ENCODE assay signal across 8 mouse cellular contexts in genomic region chr5:96161578-96162398, GRCm38 (mm10). TPM values are rescaled to one million over a fixed set of nuclear protein-coding genes. Genes with fewer than 3 reads are reported as not detected.
DNase-seq lines count a peak whose midpoint lies in the region; ATAC-seq and TF ChIP-seq lines count a peak whose summit lies in the region.

No protein-coding gene starts in this region.

- TF ChIP-seq CTCF in ES-Bruce4 (IDR thresholded peaks at IDR 0.05; ENCODE audit: low read depth, low read length), result no peak
- TF ChIP-seq CTCF in layer of hippocampus, adult 2 months (conservative IDR thresholded peaks at IDR 0.05), result no peak

- peak overlapping the region; percentile 64 for H3K4me2 ChIP-seq in forebrain, embryonic 16.5 days (ENCODE audit: low read length)
- H3K4me2 ChIP-seq in neural tube, embryonic 15.5 days, result peak overlapping the region; percentile 76

- no peak for TF ChIP-seq POLR2A in ES-Bruce4 (IDR thresholded peaks at IDR 0.05; ENCODE audit: insufficient read depth, low read length)

- under 1% methylated on average over 63 of the region's 114 CpGs for whole genome bisulfite sequencing in forebrain, embryonic 16.5 days
- under 1% methylated on average over 93 of the region's 114 CpGs for WGBS in neural tube, embryonic 15.5 days

- H3K27me3 ChIP-seq in ES-Bruce4 (ENCODE audit: control insufficient read depth, insufficient read depth, low read length, poor library complexity, severe bottlenecking), result no peaks in the 10 kb centered on the region
- no peaks in the 10 kb centered on the region for H3K27me3 ChIP-seq in forebrain, embryonic 16.5 days (replicated peaks; ENCODE audit: control insufficient read depth, insufficient read depth, low read length)
- H3K27me3 ChIP-seq in neural tube, embryonic 15.5 days (replicated peaks), result no peaks in the 10 kb centered on the region

- peak overlapping the region; percentile 97 for H3K4me3 ChIP-seq in ES-Bruce4 (ENCODE audit: low read depth, low read length)
- peak overlapping the region; percentile 95 for H3K4me3 ChIP-seq in forebrain, embryonic 16.5 days (replicated peaks; ENCODE audit: low read length)
- peak overlapping the region; percentile 83 for H3K4me3 ChIP-seq in layer of hippocampus, adult 2 months
- H3K4me3 ChIP-seq in neural tube, embryonic 15.5 days (replicated peaks), result peak overlapping the region; percentile 97

- intact Hi-C loops in heart, postnatal 36 days (cut with DNase I), result loop anchor here (1.0 to 10.0 kb wide), 4 partner anchors 48 to 187 kb away; partner anchors contain the start of gene Mrpl1

- peak overlapping the region; percentile 83 for H3K27ac ChIP-seq in ES-Bruce4 (ENCODE audit: insufficient read depth, low read length)
- H3K27ac ChIP-seq in forebrain, embryonic 16.5 days (ENCODE audit: low read length), result peak overlapping the region; percentile 99
- peak overlapping the region; percentile 97 for H3K27ac ChIP-seq in layer of hippocampus, adult 2 months
- H3K27ac ChIP-seq in neural tube, embryonic 15.5 days (replicated peaks), result peak overlapping the region; percentile 99

- DNase-seq in cerebellum, adult 11 months, result peak; percentile 63
- DNase-seq in heart, postnatal 36 days, result peak; percentile 58 to 70
- DNase-seq in layer of hippocampus, adult 2 months (ENCODE audit: low spot score in 2 of 2), result peak; percentile 46 to 64
- peak; percentile 54 for DNase-seq in lung, adult 18-20 months
- DNase-seq in testis, postnatal 10 days (ENCODE audit: low spot score), result peak; percentile 79

- TF ChIP-seq EP300 in ES-Bruce4 (IDR thresholded peaks at IDR 0.05; ENCODE audit: insufficient read depth, low read depth, low read length), result no peak

- peak; percentile 57 for ATAC-seq in forebrain, embryonic 16.5 days
- peak; percentile 62 for ATAC-seq in neural tube, embryonic 15.5 days (ENCODE audit: low FRiP score)

- no peaks in the 10 kb centered on the region for H3K4me1 ChIP-seq in ES-Bruce4 (ENCODE audit: control insufficient read depth, insufficient read depth, low read length)
- peaks cover 14% of the 10 kb centered on the region for H3K4me1 ChIP-seq in forebrain, embryonic 16.5 days (replicated peaks; ENCODE audit: control insufficient read depth, insufficient read depth, low read length)
- peaks cover 11% of the 10 kb centered on the region for H3K4me1 ChIP-seq in neural tube, embryonic 15.5 days

- peak overlapping the region; percentile 79 for H3K9ac ChIP-seq in ES-Bruce4 (ENCODE audit: low read depth, poor library complexity, severe bottlenecking)
- H3K9ac ChIP-seq in forebrain, embryonic 16.5 days (replicated peaks; ENCODE audit: low read depth, low read length), result peak overlapping the region; percentile 97
- H3K9ac ChIP-seq in neural tube, embryonic 15.5 days (replicated peaks), result peak overlapping the region; percentile 98

- H3K36me3 ChIP-seq in ES-Bruce4 (ENCODE audit: control insufficient read depth, insufficient read depth, low read length, poor library complexity, severe bottlenecking), result no peaks in the 10 kb centered on the region
- no peaks in the 10 kb centered on the region for H3K36me3 ChIP-seq in forebrain, embryonic 16.5 days (ENCODE audit: control insufficient read depth, insufficient read depth)
- H3K36me3 ChIP-seq in neural tube, embryonic 15.5 days, result no peaks in the 10 kb centered on the region

- H3K9me3 ChIP-seq in ES-Bruce4 (replicated peaks; ENCODE audit: control insufficient read depth, insufficient read depth, low read length, poor library complexity, severe bottlenecking), result no peaks in the 10 kb centered on the region
- no peaks in the 10 kb centered on the region for H3K9me3 ChIP-seq in forebrain, embryonic 16.5 days (ENCODE audit: control insufficient read depth, low read length)
- no peaks in the 10 kb centered on the region for H3K9me3 ChIP-seq in neural tube, embryonic 15.5 days (replicated peaks)

RNA-seq across cellular contexts. Expression of gene Cnot6l, which starts 2.2 kb away (rescaled TPM):
- 42.6 and 47.1 TPM in 2 replicates for polyA plus RNA-seq in ES-Bruce4 (2011; ENCODE audit: insufficient read depth, insufficient read length, low read depth, missing spikeins)
- polyA plus RNA-seq in forebrain, embryonic 16.5 days (2015; fragmentation: Nextera tagmentation; extraction: Ambion mirVana), result 13.9 and 16.7 TPM in 2 replicates
- 10 to 100 TPM; 76.6 to 78.7 TPM for total RNA-seq in heart, postnatal 36 days (2021)
- total RNA-seq in layer of hippocampus, adult 2 months (2021), result 10 to 100 TPM; 70.7 to 77.9 TPM
- 15.3 and 21.1 TPM in 2 replicates for polyA plus RNA-seq in neural tube, embryonic 15.5 days (2015; fragmentation: Nextera tagmentation; extraction: Ambion mirVana)

RNA-seq across cellular contexts. Expression of gene Mrpl1, which starts 47.5 kb away (rescaled TPM):
- polyA plus RNA-seq in ES-Bruce4 (2011; ENCODE audit: insufficient read depth, insufficient read length, low read depth, missing spikeins), result 35.5 and 36.9 TPM in 2 replicates
- polyA plus RNA-seq in forebrain, embryonic 16.5 days (2015; fragmentation: Nextera tagmentation; extraction: Ambion mirVana), result 16.9 and 20.7 TPM in 2 replicates
- total RNA-seq in heart, postnatal 36 days (2021), result 10 to 100 TPM; 28.8 to 32.6 TPM
- 10 to 100 TPM; 15.8 to 17.4 TPM for total RNA-seq in layer of hippocampus, adult 2 months (2021)
- polyA plus RNA-seq in neural tube, embryonic 15.5 days (2015; fragmentation: Nextera tagmentation; extraction: Ambion mirVana), result 15.5 and 19.1 TPM in 2 replicates

Comparison
In these comparisons a context has a peak if more than half of its experiments do, and no peak if none do; other contexts are left out.
1. Peak in every context shown above with its lines: DNase-seq, ATAC-seq, H3K4me3 ChIP-seq and H3K27ac ChIP-seq.